Mouse (Mus musculus) embryo, embryonic 10.5 days (tissue): ENCODE results near the gene Mlana.

Experiments
- DNase-seq: peaks from one replicate; pipeline ENCODE4 v3.0.0-alpha.2; 2015; ENCODE audit warnings: low spot score

The Mlana gene

DNA sequence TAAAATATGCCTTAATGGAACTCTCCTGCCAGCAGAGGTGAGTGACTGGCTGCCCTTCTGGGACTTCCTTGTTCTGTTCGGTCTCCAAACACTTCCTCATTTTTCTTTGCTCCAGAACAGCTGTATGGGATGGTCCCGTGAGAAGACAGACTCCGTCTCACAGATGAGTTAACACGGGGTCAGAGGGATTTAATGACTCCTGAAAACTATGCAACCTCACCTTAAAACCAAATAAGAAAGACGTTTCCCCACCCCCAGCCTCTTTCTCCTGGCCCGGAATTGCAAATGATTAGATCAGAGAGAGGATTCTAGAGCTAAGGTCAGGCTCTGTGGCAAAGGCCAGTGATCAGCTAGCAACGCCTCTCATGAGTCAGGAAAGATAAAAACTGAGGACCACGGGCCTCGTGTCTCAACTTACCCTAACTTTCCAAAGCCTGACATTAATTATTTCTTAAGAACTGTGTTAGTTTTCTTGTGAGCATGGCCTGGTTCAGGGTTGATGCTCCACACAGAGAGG lies 22.0 kb upstream of the Mlana start:
- no peak for DNase-seq

DNA sequence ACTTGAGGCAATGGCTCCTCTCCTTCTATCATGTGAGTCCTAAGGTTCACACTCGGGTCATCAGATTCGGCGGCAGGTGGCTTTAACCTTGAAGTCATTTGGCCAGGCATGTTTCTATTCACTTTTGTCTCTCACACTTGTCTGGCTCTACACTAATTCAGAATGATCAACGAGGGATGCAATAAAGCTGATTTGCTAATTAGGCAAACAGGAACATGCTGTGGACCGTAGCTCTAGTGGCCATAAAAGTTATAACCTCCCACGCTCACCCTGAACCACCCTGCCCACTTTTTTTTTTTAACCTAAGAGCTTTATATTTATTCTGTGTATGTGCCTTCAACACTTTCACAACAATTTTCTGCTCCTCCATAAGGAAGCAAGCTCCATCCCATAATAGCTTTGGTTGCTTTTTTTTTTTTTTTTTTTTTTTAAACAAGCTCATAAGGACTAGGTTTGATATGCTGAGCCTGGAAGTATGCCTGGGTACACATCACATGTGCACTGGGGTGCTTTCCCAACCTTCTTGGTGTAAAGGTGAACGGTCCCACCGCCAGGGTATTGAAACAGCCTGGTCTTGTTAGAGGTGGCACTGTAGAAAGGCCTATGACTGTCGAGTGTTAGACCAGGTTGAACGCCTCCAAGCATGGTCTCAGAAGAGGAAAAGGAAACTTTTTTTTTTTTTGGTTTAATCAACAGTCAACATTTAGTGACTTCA lies 21.0 kb upstream of the Mlana start:
- DNase-seq, result no peak

DNA sequence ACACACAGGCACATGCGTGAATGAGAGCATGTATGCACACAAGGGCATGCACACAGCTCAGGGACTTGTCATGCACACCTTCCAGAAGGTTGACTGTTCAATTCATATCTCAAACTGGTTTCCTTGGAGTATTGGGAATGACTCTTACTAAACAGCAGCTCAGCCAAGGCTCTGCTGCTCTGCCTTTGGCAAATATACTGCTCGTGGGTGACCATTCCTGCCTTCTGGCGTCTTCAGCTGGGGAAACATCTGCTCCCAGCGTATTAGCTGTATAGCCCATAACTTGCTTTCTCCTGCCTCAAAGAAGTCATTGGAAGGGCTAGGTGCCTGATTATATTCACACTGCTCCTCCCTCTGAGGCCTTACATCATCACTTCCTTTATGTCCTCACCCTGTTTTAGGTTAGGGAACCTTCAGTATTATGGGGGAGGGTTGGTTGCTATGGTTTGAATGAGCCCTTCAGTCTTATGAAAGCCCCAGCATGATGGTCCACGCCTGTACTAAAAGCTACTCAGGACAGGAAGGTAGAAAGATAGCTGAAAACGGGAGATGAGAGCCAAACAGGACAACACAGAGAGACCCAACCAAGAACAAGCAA lies 19.3 kb upstream of the Mlana start:
- no peak for DNase-seq

DNA sequence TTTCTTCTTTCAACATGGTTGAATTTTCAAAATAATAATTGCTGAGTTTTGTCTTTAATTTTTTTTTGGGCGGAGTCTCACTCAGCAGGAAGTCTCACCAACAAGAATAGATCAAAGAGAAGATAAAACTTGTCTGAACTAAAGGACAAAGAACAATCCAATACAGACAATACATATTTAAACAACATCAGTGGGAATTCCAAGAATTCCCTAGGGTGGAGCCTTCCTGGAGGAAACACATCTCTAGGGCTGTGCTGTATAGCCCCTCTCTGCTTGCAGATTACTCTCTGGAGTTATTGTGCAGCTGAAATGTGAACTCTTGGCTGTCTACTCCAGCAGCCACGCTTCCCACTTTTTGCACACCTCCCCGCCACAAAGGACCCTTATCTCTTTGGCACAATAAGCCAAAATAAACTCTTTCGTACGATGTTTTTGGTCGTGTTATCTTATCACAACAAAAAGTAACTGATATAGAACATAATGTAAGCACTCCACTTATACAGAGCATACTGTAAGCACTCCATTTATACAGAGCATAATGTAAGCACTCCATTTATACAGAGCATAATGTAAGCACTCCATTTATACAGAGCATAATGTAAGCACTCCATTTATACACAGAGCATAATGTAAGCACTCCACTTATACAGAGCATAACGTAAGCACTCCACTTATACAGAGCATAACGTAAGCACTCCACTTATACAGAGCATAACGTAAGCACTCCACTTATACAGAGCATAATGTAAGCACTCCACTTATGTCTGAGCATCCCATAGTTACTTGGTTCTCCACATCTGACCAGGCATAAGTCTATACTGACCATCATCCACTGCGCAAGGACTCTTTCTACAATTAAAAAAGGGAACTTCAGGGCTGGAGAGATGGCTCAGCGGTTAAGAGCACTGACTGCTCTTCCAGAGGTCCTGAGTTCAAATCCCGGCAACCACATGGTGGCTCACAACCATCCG lies 17.2 kb upstream of the Mlana start:
- DNase-seq, result no peak

DNA sequence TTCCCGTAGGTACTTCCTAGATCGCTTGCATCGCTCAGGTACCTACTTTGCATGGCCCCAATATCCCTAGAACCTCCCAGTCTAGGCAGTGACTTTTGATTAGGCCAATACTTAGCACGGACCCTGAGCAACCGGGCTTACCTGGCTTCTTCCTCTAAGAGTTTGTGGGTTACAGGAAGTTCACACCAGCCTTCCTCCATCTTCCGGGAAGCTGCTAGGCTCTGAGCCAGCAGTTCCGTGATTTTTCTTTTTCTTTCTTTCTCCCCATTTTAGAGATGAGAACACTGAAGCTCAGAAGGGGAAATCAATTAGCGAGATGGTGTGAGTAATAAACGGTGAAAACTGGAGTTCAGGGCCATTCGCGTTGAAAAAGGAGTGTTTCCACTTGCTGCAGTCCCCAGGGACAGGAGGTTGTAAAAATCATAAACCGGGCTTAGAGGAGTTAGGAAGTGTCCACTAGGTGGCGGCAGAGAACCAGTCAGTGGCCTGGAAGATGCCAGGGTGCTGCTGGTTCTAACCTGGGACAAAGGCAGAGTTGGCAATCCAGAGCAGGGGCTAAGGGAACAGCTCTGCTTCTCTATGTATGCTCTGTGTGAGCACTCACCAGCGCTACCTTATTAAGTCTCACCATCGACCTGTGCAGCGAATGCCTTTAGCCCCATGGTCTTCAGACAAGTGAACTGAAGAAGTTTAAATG lies 13.6 kb upstream of the Mlana start:
- peak; percentile 89 for DNase-seq

DNA sequence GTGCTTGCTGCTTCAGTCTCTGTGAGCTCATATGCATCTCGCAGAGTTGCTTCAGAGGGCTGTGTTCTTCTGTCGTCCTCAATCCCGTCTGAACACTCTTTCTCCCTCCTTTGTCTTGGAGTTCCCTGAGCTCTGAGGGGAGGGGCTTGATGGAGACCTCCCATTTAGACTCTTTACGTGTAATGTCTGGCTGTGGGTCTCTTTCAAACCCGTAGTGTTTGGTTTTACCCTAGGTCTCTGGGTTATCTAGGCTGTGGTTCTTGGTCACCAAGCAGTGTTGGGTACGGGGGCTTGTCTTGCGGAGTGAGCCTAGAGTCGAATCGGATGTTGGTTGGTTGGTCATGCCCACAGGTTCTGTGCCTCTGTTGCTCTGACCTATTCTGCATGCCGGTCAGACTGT lies 2.6 kb upstream of the Mlana start:
- DNase-seq, result no peak

DNA sequence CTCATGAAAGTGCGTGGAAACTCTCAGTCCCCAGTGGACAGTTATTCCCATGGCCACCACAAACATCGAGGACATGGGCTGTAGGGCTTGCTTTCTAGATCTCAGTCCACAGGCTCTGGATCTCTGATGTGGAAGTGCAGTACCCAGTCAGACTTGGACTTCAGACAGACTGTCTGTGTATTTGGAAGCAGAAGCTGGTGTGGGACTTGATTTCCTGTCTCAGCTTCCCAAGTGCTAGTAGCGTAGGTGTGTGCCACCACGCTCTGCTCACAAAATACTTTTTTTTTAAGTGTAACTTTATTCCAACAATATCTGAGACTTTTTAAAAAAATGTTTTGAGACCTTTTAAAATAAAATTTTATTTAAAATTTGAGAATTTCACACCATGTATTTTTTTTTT lies 1.3 kb upstream of the Mlana start:
- DNase-seq, result no peak

DNA sequence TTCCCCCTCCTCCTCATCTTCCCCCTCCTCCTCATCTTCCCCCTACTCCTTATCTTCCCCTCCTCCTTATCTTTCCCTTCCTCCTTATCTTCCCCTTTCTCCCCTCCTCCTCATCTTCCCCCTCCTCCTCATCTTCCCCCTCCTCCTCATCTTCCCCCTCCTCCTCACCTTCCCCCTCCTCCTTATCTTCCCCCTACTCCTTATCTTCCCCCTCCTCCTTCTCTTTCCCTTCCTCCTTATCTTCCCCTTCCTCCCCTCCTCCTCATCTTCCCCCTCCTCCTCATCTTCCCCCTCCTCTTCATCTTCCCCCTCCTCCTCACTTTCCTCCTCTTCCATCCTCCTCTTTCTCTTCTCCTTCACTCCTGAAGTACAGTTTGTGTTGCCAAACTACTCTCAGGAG lies 784 bp upstream of the Mlana start:
- DNase-seq, result no peak

DNA sequence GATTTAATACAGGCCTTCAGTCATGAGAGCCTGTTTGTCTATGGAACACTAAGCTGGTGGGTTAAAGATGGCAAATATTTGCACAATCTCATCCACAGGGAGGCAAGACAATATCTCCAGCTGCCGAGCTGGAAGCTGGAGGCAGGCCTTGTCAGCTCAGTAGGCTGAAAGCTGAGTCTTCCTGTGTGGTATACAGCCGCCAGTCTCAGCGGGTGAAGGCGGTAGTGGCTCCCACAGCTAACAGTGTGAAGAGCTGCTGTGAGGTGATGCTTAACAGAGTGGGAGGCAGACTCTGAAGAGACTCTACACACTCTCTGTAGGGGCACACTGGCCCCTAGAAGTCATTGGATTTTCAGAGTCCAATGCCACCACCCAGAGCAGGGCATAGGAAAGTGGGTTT lies 4.1 kb downstream of the Mlana start:
- DNase-seq, result no peak

DNA sequence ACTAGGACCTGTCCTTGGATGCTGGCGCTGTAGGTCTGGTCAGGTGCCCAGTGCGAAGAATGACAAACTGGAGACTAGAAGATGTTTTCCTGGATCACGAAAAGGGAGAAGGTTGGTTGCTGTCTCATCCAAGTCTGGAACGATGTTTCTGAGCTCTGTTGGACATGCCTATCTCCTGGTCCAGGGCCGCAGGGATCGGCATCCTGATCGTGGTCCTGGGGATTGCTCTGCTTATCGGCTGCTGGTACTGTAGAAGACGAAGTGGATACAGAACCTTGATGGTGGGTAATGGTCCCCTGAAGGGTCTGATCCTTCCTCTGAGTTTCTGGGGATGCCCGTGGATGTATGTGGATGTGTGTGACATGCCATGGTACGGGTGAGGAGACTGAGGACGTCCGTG lies 6.8 kb downstream of the Mlana start:
- no peak for DNase-seq

DNA sequence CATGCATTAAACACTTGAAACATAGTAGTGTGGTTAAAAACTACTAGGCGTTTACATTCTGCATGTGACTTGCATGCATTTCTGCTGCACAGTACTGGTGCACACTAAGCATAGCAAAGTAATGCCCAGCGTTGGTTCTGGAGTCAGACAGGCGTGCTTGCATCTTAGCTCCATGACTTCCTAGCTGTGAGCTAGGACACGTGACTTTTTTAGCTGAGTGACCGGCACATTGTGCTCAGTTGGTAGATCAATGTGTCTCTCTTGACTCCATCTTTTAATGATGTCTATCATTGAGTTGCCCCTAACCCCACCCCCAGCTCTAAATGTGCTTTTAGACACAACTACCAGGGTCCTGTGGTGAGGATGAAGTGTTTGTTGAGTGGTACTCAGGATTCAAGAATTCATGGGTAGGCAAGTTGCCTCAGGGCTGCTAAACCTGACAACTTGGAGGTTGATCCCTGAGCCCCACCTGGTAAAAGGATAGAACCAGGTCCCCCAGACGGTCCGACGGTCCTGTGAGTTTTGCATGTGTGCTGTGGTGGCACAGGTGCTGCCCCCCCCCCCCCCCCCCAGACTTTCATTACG lies 9.8 kb downstream of the Mlana start:
- no peak for DNase-seq

DNA sequence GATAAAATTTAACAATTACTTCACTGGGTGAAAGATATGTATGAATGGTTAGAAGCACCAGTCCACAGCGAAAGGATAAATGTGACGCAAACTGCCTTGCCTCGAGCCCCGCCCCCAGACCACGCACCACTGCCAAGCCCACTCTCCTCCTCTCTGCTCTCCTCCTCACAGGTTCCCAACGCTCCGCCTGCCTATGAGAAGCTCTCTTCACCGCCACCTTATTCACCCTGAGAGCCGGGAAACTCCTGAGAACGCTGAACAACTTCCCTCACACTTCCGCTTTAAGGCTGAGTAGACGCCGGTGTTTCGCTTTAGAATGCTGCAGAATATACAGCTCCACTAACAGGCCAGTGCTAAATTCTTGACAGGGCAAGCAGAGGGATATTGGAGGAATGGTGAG lies 10.4 kb downstream of the Mlana start:
- no peak for DNase-seq

DNA sequence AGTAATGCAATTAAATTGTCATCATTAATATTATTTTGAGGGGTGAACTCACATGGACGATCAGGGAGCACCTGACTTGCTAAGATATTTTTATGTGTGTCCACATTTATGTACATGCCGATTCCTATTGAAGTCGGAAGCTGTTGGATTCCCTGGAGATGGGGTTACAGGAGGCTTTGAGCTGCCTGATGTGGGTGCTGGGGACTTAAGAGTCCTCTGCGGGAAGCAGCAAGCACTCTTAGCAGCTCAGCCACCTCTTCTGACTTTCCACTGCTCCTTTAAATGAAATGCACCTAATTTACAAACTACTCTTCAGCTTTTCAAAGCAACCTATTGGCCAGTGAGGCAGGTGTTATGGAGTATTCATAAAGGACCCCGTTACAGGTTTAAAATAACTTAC lies 10.8 kb downstream of the Mlana start:
- DNase-seq, result no peak

DNA sequence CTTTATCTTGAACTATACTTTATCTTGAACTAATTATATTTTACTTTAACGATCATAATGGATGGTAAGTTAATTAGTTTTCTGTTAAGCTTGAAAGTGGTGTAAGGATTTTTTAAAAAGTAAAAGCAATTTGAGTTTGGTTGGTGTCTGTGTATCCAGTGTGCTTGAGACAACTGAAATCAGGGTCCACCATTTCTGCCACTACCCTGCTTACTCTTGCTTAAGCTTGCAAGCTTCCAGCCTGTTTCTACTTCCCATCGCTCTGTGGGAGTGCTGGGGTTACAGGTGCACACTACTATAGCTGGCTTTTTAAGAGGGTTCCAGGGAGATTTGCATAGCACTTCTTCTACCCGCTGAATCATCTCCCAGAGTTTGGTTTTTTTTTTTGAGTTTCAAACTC lies 11.8 kb downstream of the Mlana start:
- no peak for DNase-seq

DNA sequence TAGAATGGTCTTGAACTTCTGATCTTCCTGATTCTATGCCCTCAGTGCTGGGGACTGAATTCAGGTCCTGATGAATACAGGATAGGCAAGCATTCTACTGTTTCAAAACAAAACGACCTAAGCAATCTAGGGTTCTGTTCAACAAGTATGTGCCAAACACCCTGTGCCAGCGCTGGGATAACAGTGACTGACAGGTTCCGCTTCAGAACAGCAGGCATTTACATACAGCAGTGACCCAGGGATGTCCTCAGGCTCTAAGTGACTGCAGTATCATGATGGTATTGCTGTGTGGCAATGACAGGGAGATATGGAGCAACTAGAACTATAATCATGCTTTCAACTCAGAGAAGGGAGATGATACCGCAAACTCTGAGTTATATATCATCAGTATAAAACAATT lies 15.8 kb downstream of the Mlana start:
- no peak for DNase-seq

DNA sequence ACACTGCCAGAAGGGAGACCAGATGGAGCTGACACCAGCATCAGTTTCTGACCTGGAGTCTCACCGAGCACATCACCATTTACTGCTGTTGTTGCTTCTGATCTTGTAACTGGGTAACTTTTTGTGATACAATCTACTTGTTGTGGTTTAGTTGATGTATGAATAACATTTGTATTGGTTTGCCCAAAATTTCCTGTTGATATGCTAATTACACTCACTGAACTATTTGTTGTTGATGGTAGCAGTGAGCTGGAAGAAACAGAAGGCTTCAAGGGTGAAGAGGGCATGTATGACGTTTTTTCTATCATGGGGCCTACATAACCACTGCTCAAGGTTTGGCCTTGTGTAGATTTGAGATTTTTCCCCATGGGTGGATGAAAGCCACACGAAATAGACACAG lies 20.2 kb downstream of the Mlana start:
- no peak for DNase-seq

DNA sequence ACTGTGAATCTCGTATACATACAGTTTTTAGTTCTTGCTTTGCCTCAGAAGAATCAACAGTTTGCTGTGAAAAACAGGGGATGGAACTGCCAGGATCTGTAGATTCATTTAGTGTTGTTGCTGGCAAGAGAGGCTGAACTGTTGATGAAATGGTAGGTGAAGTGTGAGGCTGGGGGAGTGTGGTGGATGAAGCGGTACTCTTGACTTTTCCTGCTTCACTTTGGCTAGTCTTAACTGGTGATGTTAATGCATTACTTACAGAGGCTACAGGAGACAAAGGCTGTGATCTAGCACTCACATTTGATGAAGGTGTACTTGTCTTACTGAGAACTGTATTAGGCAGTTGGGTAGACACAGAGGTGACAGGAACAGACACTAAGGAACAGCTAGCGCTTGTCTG lies 20.9 kb downstream of the Mlana start:
- DNase-seq, result no peak

DNA sequence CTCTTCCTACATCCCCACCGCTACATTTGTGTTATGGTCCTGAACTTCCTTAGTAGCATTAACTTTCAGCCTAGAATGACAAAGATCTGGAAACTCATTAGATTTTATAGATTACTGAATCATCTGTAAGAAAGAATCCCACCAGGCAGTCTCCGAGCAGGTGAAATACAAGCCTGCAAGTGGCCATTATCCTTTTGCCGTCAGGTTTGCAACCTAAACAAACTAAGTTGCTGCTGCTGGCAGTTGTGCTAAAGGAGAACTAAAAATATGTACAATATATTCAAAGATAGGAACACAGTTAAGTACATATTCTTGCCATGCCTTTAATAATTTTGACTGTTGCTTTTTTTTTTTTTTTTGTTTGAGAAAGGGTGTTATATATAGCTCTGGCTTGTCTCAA lies 37.8 kb downstream of the Mlana start:
- DNase-seq, result no peak

DNA sequence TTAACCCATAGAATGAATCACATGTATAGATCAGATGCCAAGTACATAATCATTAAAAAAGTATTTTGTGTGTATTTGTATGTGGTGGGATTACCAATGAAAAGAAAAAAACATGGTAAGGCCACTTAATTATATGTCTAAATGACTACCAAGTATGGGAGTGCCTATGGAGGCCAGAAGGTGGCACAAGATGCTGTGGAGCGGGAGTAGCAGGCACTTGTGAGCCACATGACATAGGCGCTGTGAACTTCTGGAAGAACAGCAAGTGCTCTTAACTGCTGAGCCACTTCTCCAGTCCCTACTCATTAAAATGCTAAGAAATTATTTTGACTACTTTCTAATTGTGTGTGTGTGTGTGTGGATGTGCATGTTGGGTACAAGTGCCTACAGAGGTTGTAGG lies 42.0 kb downstream of the Mlana start:
- peak; percentile 6 for DNase-seq

DNA sequence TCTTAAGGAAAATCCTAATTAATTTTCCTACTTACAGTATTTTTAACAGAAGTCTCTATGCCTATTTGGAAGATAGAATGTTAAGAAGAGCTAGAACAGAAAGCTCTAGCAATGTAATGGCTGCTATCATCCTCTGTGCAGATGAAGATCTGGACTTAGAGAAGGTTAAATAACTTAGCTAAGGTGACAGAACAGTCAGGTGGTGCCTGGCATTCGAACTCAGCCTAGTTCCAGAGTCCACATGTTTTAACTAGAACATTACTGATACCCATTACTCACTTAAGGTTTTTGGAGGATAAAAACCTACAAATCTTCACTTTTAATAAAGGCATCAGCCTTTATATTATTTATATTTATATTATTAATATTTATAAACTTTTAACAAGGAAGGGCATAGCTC lies 43.0 kb downstream of the Mlana start:
- DNase-seq, result no peak

DNA sequence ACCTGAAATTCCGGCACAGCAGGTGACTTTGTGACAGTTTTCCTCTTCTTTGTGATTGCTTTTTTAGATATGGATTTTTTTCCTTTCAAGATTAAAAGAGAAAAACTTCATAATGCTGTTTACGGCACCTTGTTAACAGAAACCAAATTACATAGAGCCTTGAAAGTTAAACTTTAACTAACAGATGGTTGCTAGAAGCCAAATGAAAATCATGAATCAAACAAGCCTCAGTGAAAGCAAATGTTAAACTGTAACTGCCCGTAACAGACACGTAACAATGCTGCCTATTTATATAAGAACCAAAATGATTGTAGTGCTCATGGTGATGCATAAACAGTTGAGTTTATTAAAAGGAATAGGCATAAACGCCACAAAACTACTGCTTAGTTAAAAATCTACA lies 45.9 kb downstream of the Mlana start:
- no peak for DNase-seq

DNA sequence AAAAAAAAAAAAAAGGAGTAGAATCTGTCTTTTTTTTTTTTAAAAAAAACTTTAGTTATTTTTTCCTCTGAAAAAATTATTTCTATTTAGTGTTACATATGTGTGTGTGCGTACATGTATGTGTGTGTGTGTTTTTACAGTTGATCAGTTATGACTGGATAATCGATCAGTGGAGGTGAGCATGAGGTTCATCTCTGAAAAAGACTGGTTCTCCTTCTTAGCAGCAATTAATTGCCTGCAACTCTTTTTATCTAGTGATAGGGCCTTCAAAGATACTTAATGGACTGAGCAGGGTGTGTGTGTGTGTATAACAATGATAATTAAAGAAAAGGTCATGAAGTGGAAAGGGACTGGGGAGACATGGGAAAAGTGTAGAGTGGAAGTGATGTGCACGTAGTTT lies 53.4 kb downstream of the Mlana start:
- no peak for DNase-seq
